Mouse (Mus musculus) hindbrain, embryonic 12.5 days (tissue): ENCODE measurements around the gene Foxc2. TPM values are rescaled to one million over a fixed set of nuclear protein-coding genes. Genes with fewer than 3 reads are reported as not detected.

Experiments
- ATAC-seq: fragments of 200-750 bp; cut with Nextera tagmentation; 2 replicates; pipeline ENCODE4 v1.8.0; 2017; ENCODE audit warnings: moderate TSS enrichment; ENCODE audit not compliant: low FRiP score
- H3K27ac ChIP-seq: fragments of 300-500 bp; sonication (generic); 2 replicates; pipeline ENCODE4 v1.5.1; 2016; ENCODE audit warnings: mild to moderate bottlenecking
- H3K27me3 ChIP-seq: fragments of 300-500 bp; sonication (generic); 2 replicates; pipeline ENCODE4 v1.6.1; 2016; ENCODE audit warnings: mild to moderate bottlenecking
- H3K36me3 ChIP-seq: fragments of 300-500 bp; sonication (generic); 2 replicates; pipeline ENCODE4 v1.6.1; 2016; ENCODE audit warnings: mild to moderate bottlenecking
- H3K4me1 ChIP-seq: fragments of 300-500 bp; sonication (generic); 2 replicates; pipeline ENCODE4 v1.6.1; 2016
- H3K4me2 ChIP-seq: fragments of 300-500 bp; sonication (generic); replicated peaks from 2 replicates; pipeline ENCODE4 v1.6.1; 2016; ENCODE audit warnings: mild to moderate bottlenecking
- H3K4me3 ChIP-seq: fragments of 300-500 bp; sonication (generic); 2 replicates; pipeline ENCODE4 v1.5.1; 2016; ENCODE audit warnings: mild to moderate bottlenecking
- H3K9ac ChIP-seq: fragments of 300-500 bp; sonication (generic); 2 replicates; pipeline ENCODE4 v1.6.1; 2016; ENCODE audit warnings: mild to moderate bottlenecking, moderate library complexity
- H3K9me3 ChIP-seq: fragments of 300-500 bp; sonication (generic); replicated peaks from 2 replicates; pipeline ENCODE4 v1.6.1; 2016; ENCODE audit warnings: mild to moderate bottlenecking
- WGBS: fragments of 180-500 bp; shearing (Covaris S2); methylation state at CpG from one replicate; pipeline ENCODE4 v1.1.7; 2016; 5-methylcytosine and 5-hydroxymethylcytosine counted together
- microRNA-seq: library from miRNA; unstranded; fragments of <30 nt; microRNA quantifications from one replicate; pipeline ENCODE4, GENCODE M21; 2017
- polyA plus RNA-seq: library from polyadenylated mRNA; unstranded; fragments of >200 nt; fragmentation: Nextera tagmentation; extraction: Ambion mirVana; gene quantifications from 2 replicates; pipeline ENCODE4 v1.2.1, GENCODE M21; 2016

The Foxc2 gene
- polyA plus RNA-seq, 1 experiment from 2014 or later = 25.4 TPM

DNA sequence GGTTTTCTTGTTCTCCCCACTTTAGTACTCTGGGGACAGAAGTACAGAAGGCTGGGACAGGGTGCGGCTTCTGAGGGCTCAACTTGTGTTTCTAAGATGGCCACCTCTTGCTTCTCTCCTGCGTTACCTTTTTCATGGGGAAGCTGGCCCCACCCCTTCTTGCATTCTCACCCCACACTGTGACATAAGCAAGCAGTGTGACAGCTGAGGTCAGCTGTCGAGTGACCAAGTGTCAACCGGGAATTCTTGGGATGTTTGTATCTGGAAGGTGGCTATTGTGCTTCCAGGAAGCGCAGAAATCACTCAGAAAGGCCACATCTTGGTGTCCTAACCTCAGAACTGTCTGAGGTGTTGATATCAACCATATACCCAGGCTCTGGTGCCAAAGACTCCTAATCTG is 52.1 kb downstream of the Foxc2 start:
- WGBS = 65% methylated on average over 5 of the region's 5 CpGs
- no peak overlapping the region for H3K9ac ChIP-seq
- H3K9me3 ChIP-seq = no peaks in the 10 kb centered on the region
- no peak overlapping the region for H3K4me2 ChIP-seq
- H3K27me3 ChIP-seq = peaks cover 5% of the 10 kb centered on the region; the same call in 1 of the 2 replicates
- H3K4me1 ChIP-seq = peaks cover 23% of the 10 kb centered on the region
- ATAC-seq = no peak
- H3K36me3 ChIP-seq = no peaks in the 10 kb centered on the region
- H3K27ac ChIP-seq = no peak overlapping the region
- no peak overlapping the region for H3K4me3 ChIP-seq

Small RNAs within 50 kb of the gene (microRNA-seq; reads per million reads assigned to microRNA genes)
- not detected for gene Gm27530

Other genes starting within 250 kb of the Foxc2 start
- gene Foxf1, start 31.8 kb upstream of the Foxc2 start, polyA plus RNA-seq = 2.0 and 3.2 TPM in 2 replicates
- 60.0 and 69.3 TPM in 2 replicates for gene Mthfsd, start 7.8 kb upstream of the Foxc2 start, polyA plus RNA-seq
- 1.8 and 2.2 TPM in 2 replicates for gene Foxl1, start 11.8 kb downstream of the Foxc2 start, polyA plus RNA-seq